Mouse (Mus musculus): Measurements from ENCODE around the gene Ctsl.

DNA sequence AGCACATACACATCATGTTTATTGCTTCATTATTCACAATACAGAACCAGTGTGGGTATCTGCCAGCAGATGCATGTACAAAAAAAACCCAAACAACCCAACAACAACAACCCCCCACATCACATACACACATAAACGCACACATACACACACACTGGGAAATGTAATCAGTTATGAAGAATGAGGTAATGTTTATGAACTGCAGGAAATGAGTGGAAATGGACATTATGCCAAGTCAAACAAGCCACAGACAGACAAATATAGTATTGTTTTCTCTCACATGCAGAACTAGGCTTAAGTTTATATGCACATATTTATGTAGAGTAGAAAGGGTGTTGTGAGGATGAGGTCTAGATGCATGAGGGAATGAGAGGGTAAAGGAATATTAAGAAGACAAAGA is 59.4 kb downstream of the Ctsl start:
- TF ChIP-seq CTCF (IDR thresholded peaks at IDR 0.05; ENCODE audit: low read depth) (no peak), EP300 (IDR thresholded peaks at IDR 0.05; ENCODE audit: low read depth) (no peak)

Measured in heart, postnatal 0 days (tissue).